Mouse (Mus musculus) midbrain, embryonic 16.5 days (tissue): ENCODE measurements at regions not wholly inside any gene's neighbourhood (a gene's known extent, or its start where the extent isn't known, plus 50 kb on each side); places are given as distances from the start of the nearest gene placed in this dataset.

Source experiments
- ATAC-seq: fragments of 200-750 bp; cut with Nextera tagmentation; 2 replicates; pipeline ENCODE4 v1.8.0; 2017; ENCODE audit warnings: moderate TSS enrichment
- H3K27ac ChIP-seq: fragments of 300-500 bp; sonication (generic); 2 replicates; pipeline ENCODE4 v1.5.1; 2014; ENCODE audit warnings: mild to moderate bottlenecking, low read length, mixed read lengths
- H3K27me3 ChIP-seq: fragments of 300-500 bp; sonication (generic); 2 replicates; pipeline ENCODE4 v1.6.1; 2014; ENCODE audit warnings: low read depth, low read length, mixed read lengths; ENCODE audit not compliant: control insufficient read depth, insufficient read depth
- H3K36me3 ChIP-seq: fragments of 300-500 bp; sonication (generic); 2 replicates; pipeline ENCODE4 v1.6.1; 2014; ENCODE audit warnings: mild to moderate bottlenecking, low read length, moderate library complexity, mixed read lengths; ENCODE audit not compliant: control insufficient read depth, insufficient read depth
- H3K4me1 ChIP-seq: fragments of 300-500 bp; sonication (generic); 2 replicates; pipeline ENCODE4 v1.6.1; 2014; ENCODE audit warnings: mild to moderate bottlenecking, low read length, mixed read lengths; ENCODE audit not compliant: control insufficient read depth, insufficient read depth
- H3K4me2 ChIP-seq: fragments of 300-500 bp; sonication (generic); 2 replicates; pipeline ENCODE4 v1.6.1; 2014; ENCODE audit warnings: mild to moderate bottlenecking, low read length, mixed read lengths
- H3K4me3 ChIP-seq: fragments of 300-500 bp; sonication (generic); 2 replicates; pipeline ENCODE4 v1.5.1; 2014; ENCODE audit warnings: low read depth, mild to moderate bottlenecking, low read length, moderate library complexity, mixed read lengths
- H3K9ac ChIP-seq: fragments of 300-500 bp; sonication (generic); 2 replicates; pipeline ENCODE4 v1.6.1; 2014; ENCODE audit warnings: low read depth, low read length, mixed read lengths
- H3K9me3 ChIP-seq: fragments of 300-500 bp; sonication (generic); replicated peaks from 2 replicates; pipeline ENCODE4 v1.6.1; 2014; ENCODE audit warnings: mild to moderate bottlenecking, low read length, mixed read lengths; ENCODE audit not compliant: control insufficient read depth, poor library complexity, severe bottlenecking
- WGBS: fragments of 180-500 bp; shearing (Covaris S2); extraction: QIAGEN DNeasy Blood & Tissue Kit; methylation state at CpG from one replicate; pipeline ENCODE4 v1.1.7; 2014; 5-methylcytosine and 5-hydroxymethylcytosine counted together

DNA sequence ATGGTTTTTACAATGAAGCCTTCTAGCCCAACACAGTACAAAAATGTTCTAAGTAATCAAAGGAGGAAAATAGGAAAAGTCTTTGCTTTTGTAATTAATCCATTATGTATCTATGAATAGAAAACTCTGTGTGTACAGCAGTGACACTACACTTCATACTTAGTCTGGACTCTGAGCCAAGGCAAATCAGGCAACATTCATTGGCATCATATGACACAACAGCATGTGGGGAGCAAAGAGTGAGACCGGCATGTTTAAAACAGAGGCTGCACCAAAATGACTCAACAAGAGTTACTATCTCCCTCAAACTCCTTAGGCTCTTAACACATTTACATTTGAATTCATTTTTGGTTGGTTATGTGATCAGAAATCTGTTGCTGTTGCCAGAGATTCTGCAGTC is 1039.5 kb downstream of the 5730522E02Rik start:
- Histone ChIP-seq H3K4me2 (no peak overlapping the region), H3K9ac (no peak overlapping the region), H3K36me3 (no peaks in the 10 kb centered on the region), H3K27ac (no peak overlapping the region), H3K27me3 (no peaks in the 10 kb centered on the region), H3K4me3 (no peak overlapping the region), H3K4me1 (no peaks in the 10 kb centered on the region), H3K9me3 (no peaks in the 10 kb centered on the region)
- WGBS, result 88% methylated on average over 1 of the region's 1 CpGs
- ATAC-seq, result no peak
